ENCODE assay signal across 8 mouse cellular contexts in genomic region chr17:34836856-34837221, GRCm38 (mm10). TPM values are rescaled to one million over a fixed set of nuclear protein-coding genes. Genes with fewer than 3 reads are reported as not detected.
DNase-seq lines count a peak whose midpoint lies in the region; ATAC-seq and TF ChIP-seq lines count a peak whose summit lies in the region.

Gene Stk19, minus strand, starts transcription at chr17:34836945.
Gene Dxo, plus strand, starts transcription at chr17:34837019.

- ATAC-seq in forebrain, embryonic 15.5 days (replicated peaks), result peak; percentile 90
- peak; percentile 86 for ATAC-seq in neutrophil, adult 5-6 weeks (ENCODE audit: extremely low read depth, insufficient number of reproducible peaks, low FRiP score, poor library complexity, severe bottlenecking)

- intact Hi-C loops in heart, postnatal 25 days (cut with DNase I), result no loop called here

- H3K27ac ChIP-seq in ES-E14 (ENCODE audit: insufficient read depth, low read depth, low read length, poor library complexity, severe bottlenecking), result no peak within 1 kb of the TSS
- H3K27ac ChIP-seq in forebrain, embryonic 15.5 days (replicated peaks), result peak within 1 kb of the TSS; percentile 87

- H3K9me3 ChIP-seq in ES-E14 (ENCODE audit: control insufficient read depth, insufficient read depth, low read depth, low read length), result no peaks in the 10 kb centered on the region
- H3K9me3 ChIP-seq in forebrain, embryonic 15.5 days, result no peaks in the 10 kb centered on the region

- H3K4me3 ChIP-seq in ES-E14 (ENCODE audit: insufficient read depth in 1 of 2, low read depth in 1 of 2, low read length in 2 of 2, poor library complexity in 1 of 2, severe bottlenecking in 1 of 2), result peak within 1 kb of the TSS; percentile 82 to 84
- peak within 1 kb of the TSS; percentile 80 for H3K4me3 ChIP-seq in forebrain, embryonic 15.5 days
- peak within 1 kb of the TSS; percentile 92 for H3K4me3 ChIP-seq in lung, adult 2 months (replicated peaks; ENCODE audit: extremely low read depth, low read depth, low read length)

- no peaks in the 10 kb centered on the region for H3K27me3 ChIP-seq in forebrain, embryonic 15.5 days

- H3K36me3 ChIP-seq in ES-E14 (ENCODE audit: control insufficient read depth, insufficient read depth, low read length, poor library complexity, severe bottlenecking), result peaks cover 31% of the 10 kb centered on the region
- peaks cover 42% of the 10 kb centered on the region for H3K36me3 ChIP-seq in forebrain, embryonic 15.5 days

- H3K4me2 ChIP-seq in forebrain, embryonic 15.5 days (replicated peaks), result peak within 1 kb of the TSS; percentile 98

- in situ Hi-C loops in ES-E14 (cut with MboI; ENCODE audit: low sequenced_read_pairs in 2 of 2, unreplicated experiment in 2 of 2), result no loop called here

- TF ChIP-seq CTCF in lung, adult 2 months (IDR thresholded peaks at IDR 0.05; ENCODE audit: insufficient read depth, low read length), result no peak

- under 1% methylated on average over 40 of the region's 40 CpGs for WGBS in forebrain, embryonic 15.5 days
- WGBS in lung, adult 2 months, result under 1% methylated on average over 40 of the region's 40 CpGs

- peak; percentile 94 for DNase-seq in ES-E14 (ENCODE audit: low read depth, low spot score)
- DNase-seq in cerebellum, adult 11-12 months, result peak; percentile 95
- DNase-seq in heart, postnatal 25 days (ENCODE audit: low spot score), result peak; percentile 92
- peak; percentile 97 to 99 for DNase-seq in layer of hippocampus, adult 18-20 months (ENCODE audit: low spot score in 2 of 2)
- DNase-seq in lung, adult 2 months, result peak; percentile 97
- DNase-seq in thymus, adult 18-20 months, result peak; percentile 89 to 92

- peak; percentile 88 for TF ChIP-seq POLR2A in lung, adult 2 months (IDR thresholded peaks at IDR 0.05; ENCODE audit: borderline replicate concordance, extremely low read depth, low read depth, low read length)

- peaks cover 0 to 6% of the 10 kb centered on the region in 2 experiments; a peak in 1 of 4 replicates for H3K4me1 ChIP-seq in ES-E14 (ENCODE audit: control insufficient read depth in 2 of 2, insufficient read depth in 2 of 2, low read length in 2 of 2, poor library complexity in 1 of 2)
- peaks cover 30% of the 10 kb centered on the region for H3K4me1 ChIP-seq in forebrain, embryonic 15.5 days
- H3K4me1 ChIP-seq in lung, adult 2 months (ENCODE audit: control insufficient read depth, insufficient read depth, low read length), result peaks cover 11% of the 10 kb centered on the region

- peak within 1 kb of the TSS; percentile 87 for H3K9ac ChIP-seq in ES-E14 (ENCODE audit: insufficient read depth, low read depth, low read length, poor library complexity, severe bottlenecking)
- H3K9ac ChIP-seq in forebrain, embryonic 15.5 days (replicated peaks), result peak within 1 kb of the TSS; percentile 71

TF ChIP-seq in ES-E14, 5 proteins besides CTCF, POLR2A, EP300 and RAD21:
- TF ChIP-seq HCFC1 (IDR thresholded peaks at IDR 0.05; ENCODE audit: borderline replicate concordance, insufficient read depth, low read length) (peak; percentile 83), ZNF384 (IDR thresholded peaks at IDR 0.05; ENCODE audit: low read depth, low read length) (no peak), CHD2 (IDR thresholded peaks at IDR 0.05; ENCODE audit: low read depth, low read length) (no peak), ZC3H11A (IDR thresholded peaks at IDR 0.05; ENCODE audit: borderline replicate concordance, low read depth, low read length) (0 out of 2 replicates have a peak, but pooled peaks have one; percentile 28)

RNA-seq across cellular contexts. Expression of gene Stk19, which starts in this region (rescaled TPM):
- 29.1 and 32.6 TPM in 2 replicates for total RNA-seq in ES-E14 (2012; rRNA removed)
- 39.8 and 43.0 TPM in 2 replicates for polyA plus RNA-seq in forebrain, embryonic 15.5 days (2015; fragmentation: Nextera tagmentation; extraction: Ambion mirVana)
- 10 to 100 TPM in 1 of 2 experiments, 1 to 10 TPM in 1; 9.4 to 12.7 TPM for total RNA-seq in heart, postnatal 25 days (2021)
- 10 to 100 TPM; 50.8 to 53.8 TPM for total RNA-seq in layer of hippocampus, adult 18-20 months (2021)
- 45.1 and 46.0 TPM in 2 replicates for polyA plus RNA-seq in lung, adult 2 months (2012; rRNA removed)
- total RNA-seq in neutrophil, adult 5-6 weeks (2017), result 23.5 and 39.9 TPM in 2 replicates

RNA-seq across cellular contexts. Expression of gene Dxo, which starts in this region (rescaled TPM):
- 39.0 and 45.2 TPM in 2 replicates for total RNA-seq in ES-E14 (2012; rRNA removed)
- polyA plus RNA-seq in forebrain, embryonic 15.5 days (2015; fragmentation: Nextera tagmentation; extraction: Ambion mirVana), result 75.2 and 77.8 TPM in 2 replicates
- 10 to 100 TPM; 11.1 to 11.6 TPM for total RNA-seq in heart, postnatal 25 days (2021)
- total RNA-seq in layer of hippocampus, adult 18-20 months (2021), result 10 to 100 TPM; 36.6 to 40.8 TPM
- 45.6 and 58.1 TPM in 2 replicates for polyA plus RNA-seq in lung, adult 2 months (2012; rRNA removed)
- total RNA-seq in neutrophil, adult 5-6 weeks (2017), result 36.1 and 45.8 TPM in 2 replicates
